Mouse (Mus musculus) ES-Bruce4 (cell line): ENCODE measurements at regions not wholly inside any gene's neighbourhood (a gene's known extent, or its start where the extent isn't known, plus 50 kb on each side); places are given as distances from the start of the nearest gene placed in this dataset.

Experiments used
- H3K27ac ChIP-seq: 2 replicates; pipeline ENCODE4 v1.5.1; 2012; ENCODE audit warnings: low read length, inconsistent platforms; ENCODE audit not compliant: insufficient read depth
- H3K27me3 ChIP-seq: 2 replicates; pipeline ENCODE4 v1.6.1; 2012; ENCODE audit warnings: mild to moderate bottlenecking, low read length, inconsistent platforms; ENCODE audit not compliant: control insufficient read depth, poor library complexity, insufficient read depth, severe bottlenecking
- H3K36me3 ChIP-seq: 2 replicates; pipeline ENCODE4 v1.6.1; 2012; ENCODE audit warnings: inconsistent platforms, mild to moderate bottlenecking, low read length, moderate library complexity; ENCODE audit not compliant: control insufficient read depth, poor library complexity, insufficient read depth, severe bottlenecking
- H3K4me1 ChIP-seq: one replicate; pipeline ENCODE4 v1.8.1; 2011; ENCODE audit warnings: low read length; ENCODE audit not compliant: control insufficient read depth, insufficient read depth
- H3K4me3 ChIP-seq: 2 replicates; pipeline ENCODE4 v1.5.1; 2011; ENCODE audit warnings: low read depth, mild to moderate bottlenecking, low read length
- H3K9ac ChIP-seq: 2 replicates; pipeline ENCODE4 v1.6.1; 2012; ENCODE audit warnings: low read depth, mild to moderate bottlenecking, inconsistent platforms; ENCODE audit not compliant: poor library complexity, severe bottlenecking
- H3K9me3 ChIP-seq: replicated peaks from 2 replicates; pipeline ENCODE4 v1.6.1; 2012; ENCODE audit warnings: mild to moderate bottlenecking, low read length, inconsistent platforms; ENCODE audit not compliant: control insufficient read depth, poor library complexity, insufficient read depth, severe bottlenecking
- CTCF ChIP-seq: IDR thresholded peaks from one replicate; pipeline ENCODE4 v1.8.1; 2011; ENCODE audit warnings: low read depth, low read length
- EP300 ChIP-seq: IDR thresholded peaks from 2 replicates; pipeline ENCODE4 v1.6.1; 2011; ENCODE audit warnings: low read depth, low read length; ENCODE audit not compliant: insufficient read depth
- POLR2A ChIP-seq: IDR thresholded peaks from one replicate; pipeline ENCODE4 v1.8.1; 2011; ENCODE audit warnings: low read length; ENCODE audit not compliant: insufficient read depth

DNA sequence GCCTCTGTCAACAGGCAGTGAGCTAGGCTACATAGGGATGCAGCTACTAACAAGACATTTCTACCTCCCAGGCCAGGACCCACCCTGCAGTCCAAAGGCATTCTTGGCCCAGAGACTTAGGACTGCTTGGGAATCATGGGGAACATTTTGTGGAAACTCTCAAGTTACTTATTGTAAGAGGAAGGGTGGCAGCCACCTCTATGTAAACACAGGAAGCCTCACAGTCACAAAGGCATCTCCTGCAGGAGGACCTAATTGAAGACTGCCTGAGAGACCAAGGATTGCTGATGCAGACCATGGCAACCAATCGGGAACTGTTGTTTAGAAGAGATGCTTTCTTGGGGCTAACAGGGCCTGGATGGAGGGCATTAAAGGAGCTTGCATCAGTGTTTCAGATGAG, 224.0 kb upstream of the Btg1 start:
- TF ChIP-seq CTCF (no peak), EP300 (no peak), POLR2A (no peak)
- Histone ChIP-seq H3K9ac (no peak overlapping the region), H3K36me3 (no peaks in the 10 kb centered on the region), H3K4me3 (no peak overlapping the region), H3K4me1 (no peaks in the 10 kb centered on the region), H3K27me3 (no peaks in the 10 kb centered on the region), H3K27ac (no peak overlapping the region), H3K9me3 (no peaks in the 10 kb centered on the region)

DNA sequence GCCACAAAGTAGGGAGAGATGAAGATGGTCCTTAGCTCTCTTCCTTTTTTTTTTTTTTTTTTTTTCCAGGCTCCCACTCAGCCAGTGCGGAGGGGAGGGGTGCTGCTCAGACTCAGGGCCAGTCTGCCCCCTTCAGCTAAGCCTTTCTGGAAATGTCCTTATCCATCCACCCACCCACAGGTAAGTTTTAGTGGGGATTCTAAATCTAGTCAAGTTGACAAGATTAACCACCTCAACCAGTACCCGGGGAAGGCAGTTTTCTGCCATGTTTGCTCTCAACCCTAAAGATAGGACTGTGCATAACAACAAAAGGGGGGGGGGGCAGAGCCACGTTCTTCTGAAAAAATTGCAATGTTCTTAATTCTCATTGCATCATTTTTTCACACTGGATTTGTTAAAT, 222.6 kb upstream of the Btg1 start:
- H3K9me3 ChIP-seq, result no peaks in the 10 kb centered on the region
- TF ChIP-seq CTCF (no peak), POLR2A (no peak), EP300 (no peak)
- H3K9ac ChIP-seq, result no peak overlapping the region
- H3K27me3 ChIP-seq, result no peaks in the 10 kb centered on the region
- H3K4me1 ChIP-seq, result no peaks in the 10 kb centered on the region
- no peaks in the 10 kb centered on the region for H3K36me3 ChIP-seq
- H3K4me3 ChIP-seq, result no peak overlapping the region
- H3K27ac ChIP-seq, result no peak overlapping the region

DNA sequence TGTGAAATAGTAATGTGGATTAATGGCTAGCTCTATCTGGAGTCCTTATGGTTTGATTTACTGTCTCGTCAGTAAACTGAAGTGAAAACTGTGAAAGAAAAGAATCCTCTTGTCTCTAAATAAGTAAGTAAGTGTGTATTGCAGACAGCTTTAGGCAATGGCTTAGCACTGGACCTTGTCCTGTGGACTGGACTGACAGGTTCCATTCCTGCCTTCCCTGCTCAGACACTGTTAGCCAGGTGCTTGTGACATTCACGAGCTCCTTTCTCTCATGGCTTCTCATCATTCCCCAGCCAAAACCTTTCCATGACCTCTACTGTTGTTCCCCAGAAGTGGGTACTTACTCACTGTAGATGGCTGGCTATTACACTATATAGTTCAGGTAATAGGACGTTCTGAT, 221.8 kb upstream of the Btg1 start:
- H3K27me3 ChIP-seq, result no peaks in the 10 kb centered on the region
- no peak overlapping the region for H3K27ac ChIP-seq

DNA sequence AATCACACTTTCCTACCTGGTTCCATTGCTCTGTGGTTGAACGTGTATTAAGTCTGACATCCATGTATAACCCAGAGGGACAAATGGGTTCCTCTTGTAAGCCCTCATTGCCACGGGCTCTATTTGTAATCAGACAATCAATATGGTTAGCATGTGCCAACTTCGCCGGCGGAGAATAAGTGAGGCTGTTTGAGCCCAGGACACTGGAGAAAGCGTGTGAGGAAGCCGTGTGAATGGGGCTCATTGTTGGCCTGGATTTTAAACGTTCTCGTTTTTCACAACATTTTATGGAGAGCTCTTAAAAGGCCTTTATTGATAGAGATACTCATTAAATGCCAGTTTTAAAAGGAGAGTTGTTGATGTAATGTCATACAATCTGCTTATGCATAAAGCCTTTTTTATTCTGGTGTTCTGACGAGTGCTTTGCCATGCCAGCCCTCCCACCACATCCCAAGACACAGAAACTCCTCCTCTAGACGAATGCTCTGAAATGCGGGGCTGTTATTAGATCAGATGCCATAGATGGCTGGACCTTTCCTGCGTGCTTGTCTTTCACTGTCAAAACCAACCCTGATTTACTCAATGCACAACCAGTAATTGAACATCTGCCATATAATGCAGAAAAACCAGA, 218.8 kb upstream of the Btg1 start:
- H3K9me3 ChIP-seq, result no peaks in the 10 kb centered on the region
- no peaks in the 10 kb centered on the region for H3K4me1 ChIP-seq
- no peak overlapping the region for H3K4me3 ChIP-seq
- TF ChIP-seq POLR2A, result no peak
- no peak for TF ChIP-seq CTCF
- no peak for TF ChIP-seq EP300
- no peak overlapping the region for H3K9ac ChIP-seq
- H3K27me3 ChIP-seq, result no peaks in the 10 kb centered on the region
- no peaks in the 10 kb centered on the region for H3K36me3 ChIP-seq
- H3K27ac ChIP-seq, result no peak overlapping the region

More for the DNA sequence above, 221.8 kb upstream of the Btg1 start:
- H3K4me1 ChIP-seq, result no peaks in the 10 kb centered on the region
- no peaks in the 10 kb centered on the region for H3K9me3 ChIP-seq
- no peak overlapping the region for H3K4me3 ChIP-seq
- no peak overlapping the region for H3K9ac ChIP-seq
- TF ChIP-seq POLR2A (no peak), EP300 (no peak), CTCF (no peak)
- H3K36me3 ChIP-seq, result no peaks in the 10 kb centered on the region

DNA sequence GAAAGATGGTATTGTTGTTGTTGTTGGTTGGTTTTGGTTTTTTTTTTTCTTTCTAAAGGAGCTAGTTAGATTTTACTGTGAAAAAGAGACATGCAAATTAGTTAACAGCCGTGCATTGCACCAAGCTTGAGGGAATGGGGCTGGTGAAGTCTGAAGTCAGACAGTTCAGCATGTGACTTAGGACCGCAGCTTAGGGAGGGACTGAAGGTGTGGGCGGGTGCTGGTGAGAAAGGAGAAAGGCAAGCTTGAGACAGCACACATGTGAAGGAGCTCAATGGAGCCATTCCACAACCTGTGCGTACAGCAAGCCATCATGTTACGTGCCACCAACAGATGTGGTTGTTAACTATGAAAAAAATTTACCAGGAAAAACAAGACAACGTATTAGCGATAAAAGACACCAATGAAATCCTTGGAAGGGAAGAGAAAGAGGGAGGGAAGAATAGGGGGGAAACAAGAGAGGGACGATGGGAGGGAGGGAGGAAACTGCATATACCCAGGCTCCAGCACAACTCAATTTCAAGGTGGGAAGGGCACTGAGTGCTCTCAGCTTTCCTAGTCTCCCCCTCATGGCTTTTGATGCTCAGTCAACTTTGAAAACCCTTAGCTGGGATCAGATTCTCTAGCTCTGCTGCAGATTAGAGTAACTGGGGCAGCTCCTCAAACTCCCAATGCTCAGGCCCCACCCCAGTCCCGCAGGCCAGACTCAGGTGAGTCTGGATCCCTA, 218.1 kb upstream of the Btg1 start:
- Histone ChIP-seq H3K27me3 (no peaks in the 10 kb centered on the region), H3K9ac (no peak overlapping the region), H3K36me3 (no peaks in the 10 kb centered on the region), H3K4me3 (no peak overlapping the region), H3K27ac (no peak overlapping the region), H3K4me1 (no peaks in the 10 kb centered on the region), H3K9me3 (no peaks in the 10 kb centered on the region)
- TF ChIP-seq CTCF (no peak), POLR2A (no peak), EP300 (no peak)
